Mouse (Mus musculus) G1E (cell line): Measurements from ENCODE around the gene Ckmt2.

Experiments used
- CTCF ChIP-seq: IDR thresholded peaks from 2 replicates; pipeline ENCODE4 v1.5.1; 2012; ENCODE audit warnings: low read depth, low read length, inconsistent platforms, mixed read lengths
- GATA1 ChIP-seq: IDR thresholded peaks from 2 replicates; pipeline ENCODE4 v1.6.1; 2012; ENCODE audit warnings: borderline replicate concordance, low read length, inconsistent platforms, mixed read lengths
- GATA2 ChIP-seq: IDR thresholded peaks from 2 replicates; pipeline ENCODE4 v1.6.1; 2012; ENCODE audit warnings: low read depth, low read length, inconsistent platforms, borderline replicate concordance
- POLR2AphosphoS5 ChIP-seq: IDR thresholded peaks from 2 replicates; pipeline ENCODE4 v1.6.1; 2012; ENCODE audit warnings: low read depth, low read length, inconsistent platforms; ENCODE audit not compliant: insufficient replicate concordance
- TAL1 ChIP-seq: conservative IDR thresholded peaks from 2 replicates; pipeline ENCODE4 v1.6.1; 2012; ENCODE audit warnings: low read depth, low read length, inconsistent platforms, mixed read lengths

DNA sequence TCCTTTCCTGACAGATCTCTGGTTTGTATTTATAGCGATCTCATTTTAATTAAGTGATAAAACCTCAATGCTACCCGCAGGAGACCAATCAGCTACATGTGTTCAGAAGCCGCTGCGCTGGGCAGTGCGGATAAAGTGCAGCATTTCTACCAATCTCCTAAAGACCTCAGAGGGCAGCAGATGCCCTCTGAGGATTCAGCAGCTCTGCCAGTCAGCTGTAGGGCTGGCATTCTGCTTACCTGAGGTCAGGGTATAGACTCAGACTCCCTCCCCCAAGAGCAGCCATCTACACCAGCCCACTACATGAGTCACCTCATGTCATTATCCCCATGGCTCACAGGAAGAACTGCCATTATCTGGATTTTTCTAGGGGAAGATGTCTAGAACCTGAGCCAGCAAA, 39.6 kb upstream of the Ckmt2 start:
- TF ChIP-seq CTCF (no peak), POLR2AphosphoS5 (no peak), GATA1 (no peak), TAL1 (no peak), GATA2 (no peak)
